Mouse (Mus musculus) heart, adult 2 months (tissue): ENCODE data around the gene Vstm2b. TPM values are rescaled to one million over a fixed set of nuclear protein-coding genes. Genes with fewer than 3 reads are reported as not detected.

Source experiments
- DNase-seq, 2 experiments: peaks; one replicate each; pipeline ENCODE4 v3.0.0; 2021
- H3K27ac ChIP-seq: fragments of 200-600 bp; 2 replicates; pipeline ENCODE4 v1.8.1; 2022
- H3K27me3 ChIP-seq: fragments of 200-500 bp; 2 replicates; pipeline ENCODE4 v1.6.1; 2012; ENCODE audit warnings: mild to moderate bottlenecking, low read length, inconsistent platforms, mixed read lengths; ENCODE audit not compliant: control insufficient read depth, insufficient read depth
- H3K36me3 ChIP-seq: fragments of 200-500 bp; 2 replicates; pipeline ENCODE4 v1.6.1; 2012; ENCODE audit warnings: low read length, inconsistent platforms; ENCODE audit not compliant: control insufficient read depth, insufficient read depth
- H3K4me1 ChIP-seq: fragments of 200-500 bp; 2 replicates; pipeline ENCODE4 v1.6.1; 2011; ENCODE audit warnings: low read length; ENCODE audit not compliant: control insufficient read depth, insufficient read depth
- H3K4me3 ChIP-seq: fragments of 200-600 bp; 2 replicates; pipeline ENCODE4 v1.8.1; 2022
- H3K79me2 ChIP-seq: fragments of 200-500 bp; replicated peaks from 2 replicates; pipeline ENCODE4 v1.6.1; 2012; ENCODE audit warnings: mild to moderate bottlenecking, inconsistent platforms, low read length, moderate library complexity, mixed read lengths; ENCODE audit not compliant: control insufficient read depth, insufficient read depth
- H3K9ac ChIP-seq: fragments of 200-500 bp; 2 replicates; pipeline ENCODE4 v1.6.1; 2012; ENCODE audit warnings: low read depth, mild to moderate bottlenecking, control low read depth, inconsistent platforms, low read length, mixed read lengths
- CTCF ChIP-seq: fragments of 200-600 bp; IDR thresholded peaks from 2 replicates; pipeline ENCODE4 v1.8.1; 2022; ENCODE audit warnings: antibody characterized with exemption, mild to moderate bottlenecking, moderate library complexity
- EP300 ChIP-seq: fragments of 200-500 bp; IDR thresholded peaks from 2 replicates; pipeline ENCODE4 v1.6.1; 2011; ENCODE audit warnings: low read depth, low read length, control low read depth; ENCODE audit not compliant: insufficient read depth
- POLR2A ChIP-seq: fragments of 200-500 bp; IDR thresholded peaks from 2 replicates; pipeline ENCODE4 v1.6.1; 2011; ENCODE audit warnings: mild to moderate bottlenecking, low read depth, low read length, control low read depth; ENCODE audit not compliant: insufficient read depth
- WGBS: fragments of 180-500 bp; shearing (Covaris S2); methylation state at CpG from one replicate; pipeline ENCODE4 v1.1.7; 2018; 5-methylcytosine and 5-hydroxymethylcytosine counted together
- intact Hi-C: fragments of 180-260 bp; cut with DNase I; formaldehyde crosslinking; loops from one replicate; pipeline ENCODE4 v1.15.1; 2025
- polyA plus RNA-seq: library from polyadenylated mRNA; depleted of rRNA; stranded (reverse); fragments of >200 nt; gene quantifications from 2 replicates; pipeline ENCODE4 v1.2.3, GENCODE M21; 2012; rRNA removed
- total RNA-seq, 2 experiments: library from RNA; stranded (reverse); gene quantifications; 2 replicates each; pipeline ENCODE4 v1.2.3; 2021

The Vstm2b gene
- total and polyA plus RNA-seq, 3 experiments, result 0.11 to 0.25 TPM; not detected in 1

DNA sequence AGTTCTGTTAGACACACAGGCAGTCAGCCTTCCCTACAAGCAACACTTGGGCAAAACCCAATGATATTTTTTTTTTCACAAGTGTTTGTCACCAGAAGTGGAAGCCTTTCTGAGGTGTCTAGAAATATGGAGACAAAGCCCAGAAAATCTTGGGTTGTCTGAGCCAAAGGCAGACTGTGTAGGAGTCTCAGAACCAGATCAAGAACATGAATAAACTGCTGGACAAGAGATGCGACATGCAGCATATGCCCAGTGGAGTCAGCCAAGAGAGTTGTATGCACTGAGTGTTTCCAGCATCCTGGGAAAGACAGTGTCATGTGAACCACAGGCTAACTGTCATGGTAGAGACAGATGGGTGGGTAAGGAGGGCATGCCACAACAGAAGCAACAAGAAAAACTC lies 41.2 kb downstream of the Vstm2b start:
- TF ChIP-seq POLR2A (no peak), CTCF (no peak), EP300 (no peak)
- Histone ChIP-seq H3K9ac (no peak overlapping the region), H3K4me1 (no peaks in the 10 kb centered on the region), H3K36me3 (no peaks in the 10 kb centered on the region), H3K27ac (no peak overlapping the region), H3K4me3 (no peak overlapping the region), H3K27me3 (no peaks in the 10 kb centered on the region), H3K79me2 (no peaks in the 10 kb centered on the region)
- no peak for DNase-seq
- 66% methylated on average over 1 of the region's 1 CpGs for WGBS
- intact Hi-C loops, result no loop called here

DNA sequence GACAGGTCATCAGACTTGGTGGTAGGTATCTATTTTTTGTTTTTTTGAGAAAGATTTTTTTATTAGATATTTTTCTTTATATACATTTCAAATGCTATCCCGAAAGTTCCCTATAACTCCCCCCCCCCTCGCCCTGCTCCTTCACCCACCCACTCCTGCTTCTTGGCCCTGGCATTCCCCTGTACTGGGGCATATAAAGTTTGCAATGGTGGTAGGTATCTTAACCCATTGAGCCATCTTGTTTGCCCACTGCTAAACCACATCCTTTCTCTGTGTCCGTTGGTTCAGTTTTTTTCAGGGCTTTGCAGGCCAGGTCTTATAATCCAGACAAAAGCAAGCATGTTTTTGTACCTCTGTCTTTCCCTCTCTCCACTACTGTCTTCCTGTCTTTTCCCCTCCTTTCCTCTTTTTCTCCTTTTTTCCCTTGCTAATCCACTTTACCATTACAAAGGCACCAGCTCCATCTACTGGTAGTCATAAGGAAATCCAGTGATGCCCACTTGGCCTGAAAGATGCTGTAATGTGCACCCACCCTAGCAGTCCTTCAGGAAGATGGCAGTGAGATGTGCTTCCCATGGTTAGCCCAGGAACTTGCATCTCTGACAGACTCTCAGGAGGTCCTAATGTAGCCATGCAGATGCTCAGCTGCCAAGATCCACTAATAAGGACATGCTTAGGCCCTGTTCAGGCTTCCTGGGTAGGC lies 44.3 kb downstream of the Vstm2b start:
- Histone ChIP-seq H3K9ac (no peak overlapping the region), H3K27me3 (no peaks in the 10 kb centered on the region), H3K79me2 (no peaks in the 10 kb centered on the region), H3K27ac (no peak overlapping the region), H3K4me1 (no peaks in the 10 kb centered on the region), H3K4me3 (no peak overlapping the region), H3K36me3 (no peaks in the 10 kb centered on the region)
- TF ChIP-seq CTCF, result peak; percentile 56
- no peak for TF ChIP-seq EP300
- no peak for TF ChIP-seq POLR2A
- WGBS, result 39% methylated on average over 3 of the region's 3 CpGs
- no peak for DNase-seq
- intact Hi-C loops, result loop anchor here (2.0 kb wide), 1 partner anchor 1094 kb away; no protein-coding TSS in a partner anchor

Other genes with a start within 250 kb of the Vstm2b start
- not detected for gene 4930433I11Rik, start 89.2 kb downstream of the Vstm2b start, total RNA-seq
- gene 4930433I11Rik, start 89.2 kb downstream of the Vstm2b start, polyA plus RNA-seq, result not detected in 2 replicates
- not detected for gene Gm4884, start 134.4 kb downstream of the Vstm2b start, total RNA-seq
- gene Gm4884, start 134.4 kb downstream of the Vstm2b start, polyA plus RNA-seq, result not detected in 2 replicates